Mouse (Mus musculus): ENCODE results near the gene Mbnl2.
A peak's percentile ranks its signal among the peaks of the same experiment; 100 is the strongest.

Mbnl2 gene

GRCm38 (mm10) chr14:120275246-120276238 is at the start of gene Mbnl2:
Mbnl2 (plus strand) TSS chr14:120275669.
- ATAC-seq (ENCODE audit: insufficient number of reproducible peaks, low FRiP score, low TSS enrichment) = peak; percentile 98

DNA sequence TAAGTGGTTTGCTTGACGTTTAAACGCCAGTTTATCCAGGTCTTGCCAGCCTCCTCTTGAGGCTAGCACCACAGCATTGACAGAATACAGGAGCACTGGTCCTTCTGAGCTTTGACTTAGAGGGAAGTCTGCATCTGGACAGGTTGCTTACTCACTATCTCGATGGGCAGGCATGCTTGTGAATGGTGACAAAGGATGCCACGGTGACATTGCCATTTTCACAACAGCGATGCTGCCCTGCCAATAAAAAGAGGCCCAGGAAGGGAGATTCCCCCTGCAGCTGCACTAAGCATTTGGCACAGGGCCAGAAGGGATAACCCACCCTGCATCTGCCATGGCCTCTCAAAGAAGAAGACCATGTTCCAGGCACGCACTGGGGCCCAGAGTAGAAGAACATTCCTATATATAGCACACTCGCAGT is 43.4 kb upstream of the Mbnl2 start:
- ATAC-seq (ENCODE audit: insufficient number of reproducible peaks, low FRiP score, low TSS enrichment) = no peak

- no peak for ATAC-seq (ENCODE audit: insufficient number of reproducible peaks, low FRiP score, low TSS enrichment)
These were observed 39.9 kb upstream of the Mbnl2 start for GRCm38 (mm10) chr14:120235610-120236009.

DNA sequence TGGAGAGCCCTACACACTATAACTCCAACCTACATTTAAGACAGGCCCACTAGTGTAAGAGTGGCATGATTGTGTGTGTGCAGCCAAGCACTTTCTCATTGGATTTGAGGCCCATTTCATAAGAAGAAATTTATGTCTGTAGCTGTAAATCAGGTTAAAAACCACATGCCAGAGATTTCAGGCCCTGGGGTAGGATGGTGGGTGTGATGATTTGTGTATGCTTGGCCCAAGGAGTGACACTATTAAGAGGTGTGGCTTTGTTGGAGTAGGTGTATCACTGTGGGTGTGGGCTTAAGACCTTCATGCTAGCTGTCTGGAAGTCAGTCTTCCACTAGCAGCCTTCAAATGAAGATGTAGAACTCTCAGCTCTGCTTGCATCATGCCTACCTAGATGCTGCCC is 37.0 kb upstream of the Mbnl2 start:
- ATAC-seq (ENCODE audit: insufficient number of reproducible peaks, low FRiP score, low TSS enrichment) = no peak

- no peak for ATAC-seq (ENCODE audit: insufficient number of reproducible peaks, low FRiP score, low TSS enrichment)
These were observed 35.3 kb upstream of the Mbnl2 start for GRCm38 (mm10) chr14:120240209-120240608.

GRCm38 (mm10) chr14:120242711-120243110 is 32.8 kb upstream of the Mbnl2 start:
- no peak for ATAC-seq (ENCODE audit: insufficient number of reproducible peaks, low FRiP score, low TSS enrichment)

GRCm38 (mm10) chr14:120245081-120245705 is 30.3 kb upstream of the Mbnl2 start:
- no peak for ATAC-seq (ENCODE audit: insufficient number of reproducible peaks, low FRiP score, low TSS enrichment)

DNA sequence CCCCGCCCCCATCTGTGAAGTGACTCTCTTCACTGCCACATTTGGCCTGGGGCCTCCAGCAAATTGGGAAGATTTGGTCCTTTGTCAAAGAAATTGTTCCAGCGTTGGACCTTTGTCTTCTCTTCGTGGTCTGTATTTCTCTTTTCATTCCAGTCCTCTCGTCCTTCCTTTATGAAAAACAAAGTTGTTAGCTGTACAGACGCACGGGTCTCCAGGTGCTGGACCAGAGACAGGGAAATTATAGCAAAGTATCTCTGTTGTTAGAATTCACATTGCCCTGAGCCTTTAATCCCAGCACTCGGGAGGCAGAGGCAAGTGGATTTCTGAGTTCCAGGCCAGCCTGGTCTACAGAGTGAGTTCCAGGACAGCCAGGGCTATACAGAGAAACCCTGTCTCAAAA is 22.1 kb upstream of the Mbnl2 start:
- no peak for ATAC-seq (ENCODE audit: insufficient number of reproducible peaks, low FRiP score, low TSS enrichment)

GRCm38 (mm10) chr14:120256146-120256545 is 19.3 kb upstream of the Mbnl2 start:
- no peak for ATAC-seq (ENCODE audit: insufficient number of reproducible peaks, low FRiP score, low TSS enrichment)

GRCm38 (mm10) chr14:120256623-120257384 is 18.7 kb upstream of the Mbnl2 start:
- ATAC-seq (ENCODE audit: insufficient number of reproducible peaks, low FRiP score, low TSS enrichment) = no peak

GRCm38 (mm10) chr14:120257483-120257882 is 18.0 kb upstream of the Mbnl2 start:
- no peak for ATAC-seq (ENCODE audit: insufficient number of reproducible peaks, low FRiP score, low TSS enrichment)

DNA sequence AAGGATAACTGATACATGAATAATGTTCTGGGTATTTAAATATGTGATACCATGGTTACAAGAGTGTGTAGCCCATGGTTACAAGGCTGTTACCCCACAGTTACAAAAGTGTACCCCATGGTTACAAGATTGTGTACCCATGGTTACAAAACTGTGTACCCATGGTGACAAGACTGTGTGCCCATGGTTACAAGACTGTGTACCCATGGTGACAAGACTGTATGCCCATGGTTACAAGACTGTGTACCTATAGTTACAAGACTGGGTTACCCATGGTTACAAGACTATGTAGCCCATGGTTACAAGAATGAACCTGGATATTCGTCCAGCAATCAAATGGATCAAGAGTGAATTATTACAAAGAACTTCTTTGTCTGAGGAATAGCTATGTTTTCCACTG is 16.0 kb upstream of the Mbnl2 start:
- no peak for ATAC-seq (ENCODE audit: insufficient number of reproducible peaks, low FRiP score, low TSS enrichment)

GRCm38 (mm10) chr14:120261606-120262005 is 13.9 kb upstream of the Mbnl2 start:
- ATAC-seq (ENCODE audit: insufficient number of reproducible peaks, low FRiP score, low TSS enrichment) = no peak

GRCm38 (mm10) chr14:120262660-120263379 is 12.6 kb upstream of the Mbnl2 start:
- ATAC-seq (ENCODE audit: insufficient number of reproducible peaks, low FRiP score, low TSS enrichment) = no peak

GRCm38 (mm10) chr14:120263380-120264135 is 11.9 kb upstream of the Mbnl2 start:
- peak; percentile 49; the same call in 1 of the 2 replicates for ATAC-seq (ENCODE audit: insufficient number of reproducible peaks, low FRiP score, low TSS enrichment)

DNA sequence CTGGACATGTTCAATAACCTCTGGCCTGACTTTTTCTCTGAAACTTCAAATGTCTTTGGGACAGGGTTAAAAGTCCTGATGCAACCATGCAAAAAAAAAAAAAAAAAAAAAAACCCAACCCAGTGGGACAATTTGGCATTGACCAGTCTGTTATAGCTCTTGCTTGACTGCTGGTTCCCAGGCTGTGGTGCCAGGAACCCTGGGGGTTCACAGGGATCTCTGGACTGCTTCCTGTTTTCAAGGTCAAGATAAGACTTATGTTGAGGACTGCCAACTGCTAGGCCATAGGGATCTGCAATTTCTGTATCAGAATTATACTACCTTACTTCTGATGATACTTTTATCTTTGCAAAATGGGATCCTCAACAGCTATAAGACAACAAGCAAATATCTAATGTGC is 9.6 kb upstream of the Mbnl2 start:
- ATAC-seq (ENCODE audit: insufficient number of reproducible peaks, low FRiP score, low TSS enrichment) = no peak

DNA sequence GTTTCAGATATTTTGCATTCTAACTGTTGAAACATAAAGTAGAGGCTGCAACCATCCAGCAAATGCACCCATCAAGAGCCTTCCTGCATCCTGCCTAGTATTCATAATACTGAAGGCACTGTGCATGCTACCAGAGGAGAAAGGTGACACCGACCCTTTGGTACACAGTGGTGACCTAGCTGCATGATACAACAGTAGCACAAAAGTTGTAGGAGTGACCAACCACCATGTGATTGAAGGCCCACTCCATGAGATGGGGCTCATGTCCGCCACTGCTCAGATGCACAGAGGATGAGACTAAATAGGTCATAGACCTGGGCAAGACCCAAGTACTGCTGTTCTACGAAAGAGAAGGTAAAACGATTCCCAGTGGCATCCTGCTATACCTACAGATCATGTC is 8.3 kb upstream of the Mbnl2 start:
- no peak for ATAC-seq (ENCODE audit: insufficient number of reproducible peaks, low FRiP score, low TSS enrichment)

GRCm38 (mm10) chr14:120270031-120270430 is 5.4 kb upstream of the Mbnl2 start:
- ATAC-seq (ENCODE audit: insufficient number of reproducible peaks, low FRiP score, low TSS enrichment) = no peak

DNA sequence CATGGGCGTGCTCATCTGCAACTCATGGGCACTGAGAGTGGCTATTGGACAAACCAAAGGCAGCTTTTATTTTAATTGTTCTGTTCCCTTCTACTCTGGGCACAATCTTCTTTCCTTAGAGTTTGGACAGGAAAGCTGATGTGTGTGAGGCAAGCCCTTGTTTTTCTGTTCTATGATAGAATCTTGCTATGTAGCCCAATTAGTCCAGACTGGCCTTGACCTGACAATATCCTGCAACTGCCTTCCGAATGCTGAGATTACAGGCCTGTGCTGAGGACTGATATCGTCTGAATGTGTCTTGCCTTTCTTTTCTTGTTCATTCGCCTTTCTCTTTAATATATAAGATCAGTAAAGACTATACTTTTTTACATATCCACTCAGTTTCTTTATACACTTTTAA is 4.8 kb upstream of the Mbnl2 start:
- no peak for ATAC-seq (ENCODE audit: insufficient number of reproducible peaks, low FRiP score, low TSS enrichment)
